Mouse (Mus musculus) E14TG2a.4 (cell line): ENCODE measurements around the gene Crisp2.

Experiments
- CTCF ChIP-seq: conservative IDR thresholded peaks from 2 replicates; pipeline ENCODE4 v1.5.1; 2014; ENCODE audit warnings: low read length
- NANOG ChIP-seq: IDR thresholded peaks from 2 replicates; pipeline ENCODE4 v1.6.1; 2014; ENCODE audit warnings: borderline replicate concordance, low read length, mixed read lengths
- POU5F1 ChIP-seq: IDR thresholded peaks from 2 replicates; pipeline ENCODE4 v1.6.1; 2014; ENCODE audit warnings: low read length, borderline replicate concordance

GRCm38 (mm10) chr17:40716273-40716672 lies 90.5 kb downstream of the Crisp2 start:
- TF ChIP-seq CTCF (no peak), NANOG (no peak), POU5F1 (no peak)
